Mouse (Mus musculus): Measurements from ENCODE around the gene Elavl4. TPM values are rescaled to one million over a fixed set of nuclear protein-coding genes. Genes with fewer than 3 reads are reported as not detected.

Gene Elavl4
- total and polyA plus RNA-seq, 2 experiments from 2014 or later, result 132 to 236 TPM

DNA sequence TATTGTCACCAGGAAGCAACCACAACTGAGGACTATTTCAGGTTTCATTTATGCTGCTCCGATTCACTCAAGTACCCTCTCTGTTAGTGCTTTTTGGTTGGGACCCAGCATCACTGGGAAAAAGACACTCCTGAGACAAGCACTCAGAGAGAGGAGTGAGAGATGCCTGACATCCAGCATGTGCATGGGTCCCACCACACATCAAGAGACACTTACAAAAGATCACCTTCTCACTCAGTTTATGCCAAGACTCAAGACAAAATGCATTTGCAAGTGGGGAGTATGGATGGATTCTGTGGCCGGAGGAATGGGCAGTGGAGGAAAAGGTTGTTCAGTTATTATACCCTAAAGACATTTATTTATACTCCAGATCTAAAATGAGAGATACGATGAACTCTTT is 67.3 kb downstream of the Elavl4 start:
- peak; percentile 54 for DNase-seq (ENCODE audit: low spot score)
- peak overlapping the region; percentile 67 for H3K4me2 ChIP-seq (ENCODE audit: low read depth, low read length)
- 29% methylated on average over 3 of the region's 3 CpGs for WGBS
- H3K9ac ChIP-seq (replicated peaks; ENCODE audit: low read length), result peak overlapping the region; percentile 73
- ATAC-seq, result no peak
- no peaks in the 10 kb centered on the region for H3K27me3 ChIP-seq (ENCODE audit: insufficient read depth, low read length)
- peak overlapping the region; percentile 54 for H3K4me3 ChIP-seq (ENCODE audit: low read length)
- TF ChIP-seq CTCF (IDR thresholded peaks at IDR 0.05; ENCODE audit: low read depth), result no peak
- peak overlapping the region; percentile 82 for H3K27ac ChIP-seq
- no peaks in the 10 kb centered on the region for H3K36me3 ChIP-seq (ENCODE audit: insufficient read depth, low read length)
- no peaks in the 10 kb centered on the region for H3K4me1 ChIP-seq (ENCODE audit: insufficient read depth, low read length)
- no peaks in the 10 kb centered on the region for H3K9me3 ChIP-seq (ENCODE audit: low read length)

DNA sequence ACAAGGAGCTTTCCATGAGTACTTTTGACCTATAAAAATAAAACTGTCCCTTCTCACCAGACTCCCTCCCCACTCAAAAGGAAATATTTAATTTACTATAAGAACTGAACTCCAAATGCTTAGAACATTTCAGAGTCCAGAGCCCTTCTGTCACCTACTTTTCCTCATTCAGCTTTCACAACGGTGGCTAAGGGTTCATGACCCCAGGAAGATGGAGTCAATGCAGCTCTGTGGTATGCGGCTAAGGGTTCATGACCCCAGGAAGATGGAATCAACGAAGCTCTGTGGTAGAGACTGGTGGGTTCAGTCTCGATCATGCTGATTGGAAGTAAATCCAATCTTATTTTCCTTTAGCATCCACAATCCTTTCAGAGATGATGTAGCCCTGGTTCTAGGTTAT is 81.7 kb downstream of the Elavl4 start:
- WGBS, result 31% methylated on average over 4 of the region's 4 CpGs
- H3K4me2 ChIP-seq (ENCODE audit: low read depth, low read length), result no peak overlapping the region
- no peak overlapping the region for H3K27ac ChIP-seq
- no peaks in the 10 kb centered on the region for H3K4me1 ChIP-seq (ENCODE audit: insufficient read depth, low read length)
- no peaks in the 10 kb centered on the region for H3K36me3 ChIP-seq (ENCODE audit: insufficient read depth, low read length)
- H3K27me3 ChIP-seq (ENCODE audit: insufficient read depth, low read length), result no peaks in the 10 kb centered on the region
- no peak for TF ChIP-seq CTCF (IDR thresholded peaks at IDR 0.05; ENCODE audit: low read depth)
- DNase-seq (ENCODE audit: low spot score), result no peak
- no peak overlapping the region for H3K4me3 ChIP-seq (ENCODE audit: low read length)
- no peak for ATAC-seq
- no peaks in the 10 kb centered on the region for H3K9me3 ChIP-seq (ENCODE audit: low read length)
- H3K9ac ChIP-seq (replicated peaks; ENCODE audit: low read length), result no peak overlapping the region

DNA sequence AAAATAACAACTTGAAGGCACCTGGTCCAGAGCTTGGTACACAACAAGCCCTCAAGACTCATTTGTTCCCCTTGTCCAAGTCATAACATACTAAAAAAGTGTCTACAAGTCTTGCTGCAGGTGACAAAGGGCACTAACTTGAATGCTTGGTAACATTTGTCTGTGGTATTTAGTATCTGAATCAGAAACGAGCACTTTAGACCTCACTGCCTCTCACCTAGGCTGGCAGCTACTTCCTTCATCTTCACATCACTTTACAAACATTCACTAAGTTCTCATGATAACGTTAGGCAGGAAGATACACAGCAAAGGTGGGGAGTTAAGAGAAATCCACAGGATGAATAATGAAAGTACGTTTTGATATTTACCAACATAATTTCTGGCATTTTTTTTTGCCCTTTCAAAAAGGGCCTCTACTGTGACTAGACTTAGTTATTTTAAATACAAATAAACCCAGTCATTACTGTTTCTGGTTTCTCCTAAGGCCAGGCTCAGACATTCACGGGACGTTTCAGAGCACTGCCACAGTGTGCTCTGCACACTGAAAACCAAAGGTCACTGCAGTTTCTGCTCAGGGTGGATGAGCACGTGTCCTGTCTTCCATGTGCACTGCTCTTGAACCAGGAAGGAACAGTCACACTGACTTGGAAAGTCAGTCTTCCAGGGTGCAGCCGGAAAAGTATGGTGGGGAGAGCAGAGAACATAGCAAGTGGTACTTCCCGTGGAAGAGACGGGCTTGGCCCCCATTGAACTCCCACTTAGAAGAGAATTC is 84.7 kb downstream of the Elavl4 start:
- Histone ChIP-seq H3K4me3 (ENCODE audit: low read length) (no peak overlapping the region), H3K27me3 (ENCODE audit: insufficient read depth, low read length) (no peaks in the 10 kb centered on the region), H3K4me2 (ENCODE audit: low read depth, low read length) (no peak overlapping the region), H3K27ac (no peak overlapping the region), H3K9me3 (ENCODE audit: low read length) (no peaks in the 10 kb centered on the region), H3K9ac (replicated peaks; ENCODE audit: low read length) (no peak overlapping the region), H3K4me1 (ENCODE audit: insufficient read depth, low read length) (no peaks in the 10 kb centered on the region), H3K36me3 (ENCODE audit: insufficient read depth, low read length) (no peaks in the 10 kb centered on the region)
- ATAC-seq, result no peak
- no peak for DNase-seq (ENCODE audit: low spot score)
- WGBS, result 83% methylated on average over 9 of the region's 9 CpGs
- no peak for TF ChIP-seq CTCF (IDR thresholded peaks at IDR 0.05; ENCODE audit: low read depth)

DNA sequence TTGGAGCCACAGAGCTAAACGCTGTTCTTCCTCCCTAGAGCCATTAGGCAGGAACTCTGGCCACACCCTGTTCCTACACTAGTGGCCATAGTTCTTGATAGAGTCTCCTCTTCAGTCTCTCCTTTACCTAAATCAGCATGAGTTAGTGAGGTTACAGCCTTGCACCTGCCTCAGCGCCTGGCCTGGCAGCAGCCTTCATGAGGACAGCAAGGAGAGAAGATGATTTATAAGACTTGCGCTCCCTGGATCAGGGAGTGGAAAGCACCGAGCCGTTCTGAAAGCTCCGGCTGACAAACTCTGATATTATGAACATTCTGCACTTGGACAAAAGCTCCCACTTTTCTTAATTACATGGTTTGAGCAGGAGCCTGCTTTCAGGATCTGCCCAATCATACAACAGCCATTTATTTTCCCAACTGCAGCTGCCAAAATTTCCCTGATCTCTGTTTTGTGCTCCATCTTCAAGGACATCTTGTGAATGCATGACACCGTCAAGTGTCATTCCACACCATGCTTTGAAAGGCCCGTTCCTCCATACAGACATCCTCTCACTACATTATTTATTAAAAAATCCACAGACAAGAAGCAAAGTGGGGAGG is 87.3 kb downstream of the Elavl4 start:
- H3K36me3 ChIP-seq (ENCODE audit: insufficient read depth, low read length), result no peaks in the 10 kb centered on the region
- no peak overlapping the region for H3K4me3 ChIP-seq (ENCODE audit: low read length)
- no peaks in the 10 kb centered on the region for H3K9me3 ChIP-seq (ENCODE audit: low read length)
- no peak for DNase-seq (ENCODE audit: low spot score)
- ATAC-seq, result no peak
- H3K4me1 ChIP-seq (ENCODE audit: insufficient read depth, low read length), result no peaks in the 10 kb centered on the region
- TF ChIP-seq CTCF (IDR thresholded peaks at IDR 0.05; ENCODE audit: low read depth), result no peak
- WGBS, result 49% methylated on average over 8 of the region's 8 CpGs
- H3K27ac ChIP-seq, result no peak overlapping the region
- H3K4me2 ChIP-seq (ENCODE audit: low read depth, low read length), result no peak overlapping the region
- H3K9ac ChIP-seq (replicated peaks; ENCODE audit: low read length), result no peak overlapping the region
- H3K27me3 ChIP-seq (ENCODE audit: insufficient read depth, low read length), result no peaks in the 10 kb centered on the region

DNA sequence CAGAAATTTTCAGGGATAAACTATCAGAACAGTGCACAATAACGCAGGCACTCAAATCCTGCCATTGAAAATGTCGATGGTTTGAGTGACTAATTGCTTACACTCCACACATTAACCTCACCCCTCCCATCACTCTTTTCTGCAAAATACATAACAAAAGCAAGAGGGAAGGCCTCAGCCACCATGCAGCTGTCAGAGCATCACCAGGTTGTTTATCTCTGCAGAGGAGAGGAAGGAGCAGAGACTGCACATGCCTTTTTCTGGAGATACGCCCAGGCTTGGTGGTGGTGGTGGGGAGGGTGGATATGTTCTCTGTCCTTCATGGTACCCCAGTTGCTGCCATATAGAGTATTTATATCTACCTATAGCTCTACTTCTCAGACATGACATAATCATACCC is 94.3 kb downstream of the Elavl4 start:
- no peaks in the 10 kb centered on the region for H3K9me3 ChIP-seq (ENCODE audit: low read length)
- H3K27me3 ChIP-seq (ENCODE audit: insufficient read depth, low read length), result no peaks in the 10 kb centered on the region
- H3K4me1 ChIP-seq (ENCODE audit: insufficient read depth, low read length), result no peaks in the 10 kb centered on the region
- no peaks in the 10 kb centered on the region for H3K36me3 ChIP-seq (ENCODE audit: insufficient read depth, low read length)
- H3K4me3 ChIP-seq (ENCODE audit: low read length), result no peak overlapping the region
- no peak overlapping the region for H3K27ac ChIP-seq
- 54% methylated on average over 3 of the region's 3 CpGs for whole genome bisulfite sequencing
- 0 out of 2 replicates have a peak, but pooled peaks have one; percentile 32 for ATAC-seq
- DNase-seq (ENCODE audit: low spot score), result no peak
- no peak for TF ChIP-seq CTCF (IDR thresholded peaks at IDR 0.05; ENCODE audit: low read depth)
- no peak overlapping the region for H3K9ac ChIP-seq (replicated peaks; ENCODE audit: low read length)
- H3K4me2 ChIP-seq (ENCODE audit: low read depth, low read length), result no peak overlapping the region

DNA sequence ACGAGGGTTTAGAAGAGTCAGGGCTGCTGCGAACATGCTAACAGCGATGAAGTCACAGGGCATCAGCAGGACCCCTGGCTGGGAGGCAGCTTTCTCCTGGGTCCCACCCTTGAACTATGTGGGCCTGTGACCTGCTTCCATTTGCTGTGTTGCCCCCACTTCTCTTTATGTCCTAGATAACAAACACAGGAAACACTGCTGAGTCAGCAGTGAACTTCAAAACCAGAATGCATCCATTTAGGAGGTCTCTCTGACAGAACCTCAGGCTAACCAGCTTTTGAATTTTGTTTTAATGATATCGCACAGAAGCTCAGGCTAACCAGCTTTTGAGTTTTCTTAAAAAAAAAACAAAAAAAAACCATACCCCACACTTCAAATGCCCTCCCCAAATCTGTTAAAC is 96.1 kb downstream of the Elavl4 start:
- Histone ChIP-seq H3K9ac (replicated peaks; ENCODE audit: low read length) (no peak overlapping the region), H3K9me3 (ENCODE audit: low read length) (no peaks in the 10 kb centered on the region), H3K4me3 (ENCODE audit: low read length) (no peak overlapping the region), H3K4me2 (ENCODE audit: low read depth, low read length) (no peak overlapping the region), H3K36me3 (ENCODE audit: insufficient read depth, low read length) (peaks cover 8% of the 10 kb centered on the region), H3K27ac (no peak overlapping the region), H3K27me3 (ENCODE audit: insufficient read depth, low read length) (no peaks in the 10 kb centered on the region), H3K4me1 (ENCODE audit: insufficient read depth, low read length) (no peaks in the 10 kb centered on the region)
- TF ChIP-seq CTCF (IDR thresholded peaks at IDR 0.05; ENCODE audit: low read depth), result no peak
- DNase-seq (ENCODE audit: low spot score), result no peak
- no peak for ATAC-seq
- WGBS, result 90% methylated on average over 4 of the region's 4 CpGs

DNA sequence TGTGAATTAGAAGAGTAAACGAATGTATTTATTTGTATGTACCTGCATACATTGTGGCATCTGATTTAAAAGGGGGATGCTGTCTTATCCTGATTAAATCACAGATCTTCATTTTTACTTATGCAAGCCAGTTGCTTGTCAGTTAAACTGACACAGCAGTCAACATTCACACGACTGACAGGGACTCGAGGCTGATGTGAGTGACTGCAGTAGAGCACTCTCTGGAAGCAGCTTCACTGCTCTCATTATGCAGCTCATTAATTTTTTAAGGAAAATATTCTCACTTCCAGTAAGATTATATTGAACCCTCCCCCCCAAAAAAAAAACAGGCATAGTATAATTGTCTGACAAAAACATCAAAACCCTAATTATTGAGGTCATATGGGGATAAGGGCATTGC is 101.7 kb downstream of the Elavl4 start:
- H3K36me3 ChIP-seq (ENCODE audit: insufficient read depth, low read length), result peaks cover 15% of the 10 kb centered on the region
- no peak overlapping the region for H3K4me2 ChIP-seq (ENCODE audit: low read depth, low read length)
- H3K9ac ChIP-seq (replicated peaks; ENCODE audit: low read length), result no peak overlapping the region
- no peak for DNase-seq (ENCODE audit: low spot score)
- no peaks in the 10 kb centered on the region for H3K4me1 ChIP-seq (ENCODE audit: insufficient read depth, low read length)
- no peaks in the 10 kb centered on the region for H3K9me3 ChIP-seq (ENCODE audit: low read length)
- no peak for ATAC-seq
- no peak overlapping the region for H3K4me3 ChIP-seq (ENCODE audit: low read length)
- no peak overlapping the region for H3K27ac ChIP-seq
- TF ChIP-seq CTCF (IDR thresholded peaks at IDR 0.05; ENCODE audit: low read depth), result no peak
- no peaks in the 10 kb centered on the region for H3K27me3 ChIP-seq (ENCODE audit: insufficient read depth, low read length)
- WGBS, result 66% methylated on average over 3 of the region's 3 CpGs
